Mouse (Mus musculus) splenic B cell, adult 2 months (primary cell): ENCODE results near the gene Gm10037.
A peak's percentile ranks its signal among the peaks of the same experiment; 100 is the strongest.
"Not testable (repeated sequence)": the region's sequence is repeated elsewhere in the genome, so short reads cannot be mapped to it uniquely, and the experiment has no call there.

Experiments used
- DNase-seq: peaks from one replicate; pipeline ENCODE4 v3.0.0-alpha.2; 2011; ENCODE audit warnings: low read depth, low spot score
- H3K27me3 ChIP-seq: 2 replicates; pipeline ENCODE4 v1.6.1; 2012; ENCODE audit warnings: mild to moderate bottlenecking, low read length, moderate library complexity, mixed read lengths; ENCODE audit not compliant: control insufficient read depth, poor library complexity, insufficient read depth, severe bottlenecking
- H3K36me3 ChIP-seq: 2 replicates; pipeline ENCODE4 v1.6.1; 2012; ENCODE audit warnings: mild to moderate bottlenecking, low read length, moderate library complexity, mixed read lengths; ENCODE audit not compliant: control insufficient read depth, poor library complexity, insufficient read depth, severe bottlenecking

The Gm10037 gene

DNA sequence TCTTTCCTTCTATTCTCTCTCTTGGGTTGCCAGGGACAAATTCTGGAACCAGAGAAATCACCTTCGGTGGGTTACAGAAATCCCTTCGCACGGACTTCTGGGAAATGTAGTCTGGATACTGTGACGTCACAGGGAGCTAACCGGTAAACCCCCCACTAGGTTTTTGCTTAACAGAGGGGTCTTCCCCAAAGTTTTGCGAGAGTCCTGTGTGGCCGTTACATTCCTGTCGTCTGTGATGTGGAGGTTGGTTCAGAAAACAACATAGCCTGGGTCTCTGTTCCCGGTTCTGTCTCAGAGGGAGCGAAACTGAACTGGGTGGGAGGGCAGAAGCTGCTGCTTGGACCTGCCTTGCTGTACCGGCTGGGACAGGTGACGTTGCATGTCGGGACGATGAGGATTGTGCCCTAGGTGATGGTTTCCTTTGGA is at the start of gene Gm10037:
TSS of gene Gm10037 (plus strand) at position 196 of the 426 bp plus-strand sequence.
- no peaks in the 10 kb centered on the region for H3K36me3 ChIP-seq
- DNase-seq = peak; percentile 78
- H3K27me3 ChIP-seq = no peaks in the 10 kb centered on the region

- Histone ChIP-seq H3K36me3 (0 out of 2 replicates have a peak, but pooled peaks cover 3% of the 10 kb centered on the region), H3K27me3 (no peaks in the 10 kb centered on the region)
- no peak for DNase-seq
These were observed 38.9 kb upstream of the Gm10037 start for GRCm38 (mm10) chr13:67791921-67792455.

GRCm38 (mm10) chr13:67798618-67799017 is 32.3 kb upstream of the Gm10037 start:
- H3K27me3 ChIP-seq = no peaks in the 10 kb centered on the region
- no peaks in the 10 kb centered on the region for H3K36me3 ChIP-seq
- no peak for DNase-seq

- H3K27me3 ChIP-seq, H3K36me3 ChIP-seq, DNase-seq: not testable (repeated sequence)
These were observed 31.8 kb upstream of the Gm10037 start for GRCm38 (mm10) chr13:67799151-67799550.

- DNase-seq = no peak
- H3K27me3 ChIP-seq = no peaks in the 10 kb centered on the region
- no peaks in the 10 kb centered on the region for H3K36me3 ChIP-seq
These were observed 19.2 kb upstream of the Gm10037 start for GRCm38 (mm10) chr13:67811651-67812210.

GRCm38 (mm10) chr13:67812961-67813709 is 17.8 kb upstream of the Gm10037 start:
- Histone ChIP-seq H3K36me3 (no peaks in the 10 kb centered on the region), H3K27me3 (no peaks in the 10 kb centered on the region)
- DNase-seq = no peak

- H3K36me3 ChIP-seq = no peaks in the 10 kb centered on the region
- DNase-seq = peak; percentile 87
- no peaks in the 10 kb centered on the region for H3K27me3 ChIP-seq
These were observed 16.9 kb upstream of the Gm10037 start, which contains the start of gene Zfp273 for GRCm38 (mm10) chr13:67813710-67814660. TSS of gene Zfp273 (plus strand) at chr13:67813740.

DNA sequence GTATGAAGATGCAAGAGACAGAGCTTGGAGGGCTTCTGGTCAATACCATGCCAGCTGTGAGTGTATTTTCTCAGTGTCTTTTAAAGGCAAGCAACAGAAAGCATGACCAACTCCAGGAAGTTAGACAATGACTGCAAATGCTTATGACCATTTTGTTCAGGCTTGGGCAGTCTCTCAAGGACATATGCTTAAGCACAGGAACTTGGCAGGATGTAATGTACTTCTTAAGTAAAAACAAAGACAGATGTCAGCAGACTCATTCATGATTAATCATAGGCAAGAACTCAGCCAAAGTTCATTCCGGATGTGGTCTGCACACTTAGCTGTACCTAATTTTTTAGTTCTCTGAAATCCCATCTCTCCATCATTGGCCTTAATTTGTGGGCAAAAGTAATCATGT is 12.3 kb upstream of the Gm10037 start:
- Histone ChIP-seq H3K27me3 (no peaks in the 10 kb centered on the region), H3K36me3 (0 out of 2 replicates have a peak, but pooled peaks cover 3% of the 10 kb centered on the region)
- no peak for DNase-seq

DNA sequence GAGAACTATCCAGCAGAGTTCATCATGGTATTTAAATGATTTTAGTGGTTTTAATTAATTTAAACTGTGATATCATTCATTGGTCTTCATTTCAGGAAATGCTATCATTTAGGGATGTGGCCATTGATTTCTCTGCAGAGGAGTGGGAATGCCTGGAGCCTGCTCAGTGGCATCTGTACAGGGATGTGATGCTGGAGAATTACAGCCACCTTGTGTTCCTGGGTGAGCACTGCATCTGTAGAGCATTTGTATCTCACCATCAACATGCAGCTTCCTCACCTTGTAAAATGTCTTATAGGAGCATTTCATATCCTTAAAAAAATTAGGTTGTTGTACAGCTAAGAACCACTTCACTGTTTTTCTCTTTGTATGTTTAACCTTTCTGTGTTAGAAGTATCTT is 2.2 kb downstream of the Gm10037 start:
- H3K27me3 ChIP-seq, H3K36me3 ChIP-seq, DNase-seq: not testable (repeated sequence)

DNA sequence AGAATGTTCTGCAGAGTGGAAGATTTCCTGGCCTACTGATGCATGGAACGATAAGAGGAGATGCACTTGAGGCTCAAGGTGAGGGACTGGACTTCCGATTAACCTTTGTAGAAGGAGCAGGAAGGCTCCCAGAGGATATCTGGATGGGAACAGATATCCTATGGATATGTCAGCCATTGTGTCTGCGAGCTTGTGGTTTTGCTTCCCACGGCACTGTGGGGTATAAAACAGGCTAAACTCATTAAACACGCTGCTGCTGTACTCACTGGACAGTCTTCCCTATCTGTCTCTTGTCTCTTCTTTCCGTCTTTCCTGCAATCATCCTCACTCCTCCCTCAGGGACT is 12.8 kb downstream of the Gm10037 start:
- Histone ChIP-seq H3K27me3 (no peaks in the 10 kb centered on the region), H3K36me3 (no peaks in the 10 kb centered on the region)
- no peak for DNase-seq

DNA sequence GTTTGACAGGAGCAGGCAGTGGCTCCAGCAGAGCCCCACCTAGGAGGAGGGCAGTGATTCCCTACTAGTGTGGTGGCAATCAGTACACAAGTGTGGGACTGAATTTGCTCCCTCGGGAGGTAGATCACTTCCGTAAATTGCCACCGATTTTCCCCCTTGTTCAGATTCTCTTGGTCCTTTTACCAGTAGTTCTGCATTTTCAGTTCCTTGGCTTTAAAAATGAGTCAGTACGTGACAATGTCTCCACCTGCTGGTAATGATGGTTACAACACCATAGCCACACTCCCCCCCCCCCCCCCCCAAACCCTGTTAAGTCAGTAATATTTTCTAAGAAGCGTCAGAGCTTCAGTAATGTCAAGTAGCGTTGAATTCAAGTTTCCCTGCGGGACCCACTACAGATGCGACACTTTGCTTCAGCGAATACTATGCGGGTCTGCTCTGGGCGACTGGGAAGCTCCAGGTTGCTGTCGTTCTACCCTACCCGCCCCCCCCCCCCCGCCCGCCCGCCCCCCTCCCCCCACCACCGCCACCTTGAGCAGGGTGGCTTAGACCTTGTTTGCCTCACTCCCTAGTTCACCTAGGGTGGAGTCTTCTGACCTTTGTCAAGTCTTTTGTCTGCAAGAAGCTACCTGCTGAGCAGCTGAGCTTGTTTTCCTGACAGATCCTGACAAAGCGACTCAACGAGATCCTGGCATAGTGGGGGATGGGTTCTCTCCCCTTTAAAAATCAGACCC is 13.4 kb downstream of the Gm10037 start:
- DNase-seq = peak; percentile 87
- H3K36me3 ChIP-seq = no peaks in the 10 kb centered on the region

DNA sequence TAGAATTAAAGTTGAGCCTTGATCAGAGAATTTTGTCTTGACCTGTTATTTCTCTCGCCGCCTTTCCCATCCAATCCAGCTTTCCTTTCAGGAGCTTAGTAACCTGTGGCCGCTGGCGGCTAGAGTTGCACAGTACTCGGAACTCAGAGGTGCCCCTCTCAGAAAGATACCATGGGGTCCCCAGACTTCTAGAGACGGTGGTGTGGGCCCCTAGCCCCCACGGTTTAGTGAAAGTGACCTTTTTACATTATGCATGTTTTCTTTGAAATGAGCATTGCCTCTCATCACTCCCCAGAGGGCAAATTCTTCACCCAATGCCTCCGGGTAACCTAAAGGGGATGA is 13.9 kb downstream of the Gm10037 start:
- Histone ChIP-seq H3K36me3 (no peaks in the 10 kb centered on the region), H3K27me3 (no peaks in the 10 kb centered on the region)
- DNase-seq = no peak

More for the DNA sequence above, 13.4 kb downstream of the Gm10037 start:
- H3K27me3 ChIP-seq = no peaks in the 10 kb centered on the region

DNA sequence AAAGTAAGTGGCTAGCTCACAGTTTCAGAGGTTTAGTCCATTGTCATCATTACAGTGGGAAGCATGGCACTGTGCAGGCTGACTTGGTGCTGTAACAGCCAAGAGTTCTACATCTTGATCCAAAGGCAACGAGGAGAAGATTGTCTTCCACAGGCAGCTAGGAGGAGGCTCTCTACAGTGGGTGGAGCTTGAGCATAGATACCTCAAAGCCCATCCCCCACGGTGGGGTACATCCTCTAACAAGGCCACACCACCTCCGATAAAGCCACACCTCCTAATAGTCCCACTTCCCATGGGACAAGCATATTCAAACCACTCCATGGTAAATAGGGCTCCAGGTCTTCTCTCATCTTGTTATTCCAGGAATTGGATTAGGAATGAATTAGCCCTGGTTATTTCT is 19.5 kb downstream of the Gm10037 start:
- Histone ChIP-seq H3K36me3 (no peaks in the 10 kb centered on the region), H3K27me3 (no peaks in the 10 kb centered on the region)
- no peak for DNase-seq

DNA sequence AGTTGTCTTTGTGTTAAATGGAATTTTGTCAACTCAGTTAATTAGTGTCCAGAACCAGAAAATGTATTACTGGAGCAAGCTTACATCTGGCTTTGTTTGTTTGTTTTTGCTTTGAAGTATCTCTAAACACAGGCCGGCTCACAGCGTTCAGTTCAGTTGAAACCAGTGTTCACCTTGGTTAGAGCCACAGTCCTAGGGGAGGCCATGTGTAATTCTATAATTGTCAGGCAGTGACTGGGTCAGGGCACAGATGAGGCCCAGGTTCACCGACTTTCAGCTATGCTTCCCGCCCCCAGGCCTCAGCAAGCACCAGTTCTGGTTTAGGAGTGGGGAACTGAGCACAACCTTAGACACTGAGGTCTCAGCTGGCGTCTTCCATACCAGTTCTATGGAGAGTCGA is 22.2 kb downstream of the Gm10037 start:
- DNase-seq = no peak
- no peaks in the 10 kb centered on the region for H3K36me3 ChIP-seq
- no peaks in the 10 kb centered on the region for H3K27me3 ChIP-seq
